Mouse (Mus musculus) limb, embryonic 13.5 days (tissue): ENCODE measurements around the gene Srl. TPM values are rescaled to one million over a fixed set of nuclear protein-coding genes. Genes with fewer than 3 reads are reported as not detected.
"Not testable (repeated sequence)": the region's sequence is repeated elsewhere in the genome, so short reads cannot be mapped to it uniquely, and the experiment has no call there.

Source experiments
- ATAC-seq: fragments of 200-750 bp; cut with Nextera tagmentation; 2 replicates; pipeline ENCODE4 v1.8.0; 2017; ENCODE audit warnings: low read depth, moderate number of reproducible peaks, moderate TSS enrichment; ENCODE audit not compliant: low FRiP score
- H3K27ac ChIP-seq: fragments of 300-500 bp; sonication (generic); 2 replicates; pipeline ENCODE4 v1.5.1; 2015; ENCODE audit warnings: inconsistent platforms, mild to moderate bottlenecking, moderate library complexity
- H3K27me3 ChIP-seq: fragments of 300-500 bp; sonication (generic); 2 replicates; pipeline ENCODE4 v1.6.1; 2015; ENCODE audit warnings: mild to moderate bottlenecking, inconsistent platforms
- H3K36me3 ChIP-seq: fragments of 300-500 bp; sonication (generic); 2 replicates; pipeline ENCODE4 v1.6.1; 2015; ENCODE audit warnings: inconsistent platforms, mild to moderate bottlenecking, moderate library complexity
- H3K4me1 ChIP-seq: fragments of 300-500 bp; sonication (generic); 2 replicates; pipeline ENCODE4 v1.6.1; 2015; ENCODE audit warnings: inconsistent platforms
- H3K4me2 ChIP-seq: fragments of 300-500 bp; sonication (generic); replicated peaks from 2 replicates; pipeline ENCODE4 v1.6.1; 2015; ENCODE audit warnings: inconsistent platforms, mild to moderate bottlenecking, moderate library complexity
- H3K4me3 ChIP-seq: fragments of 300-500 bp; sonication (generic); 2 replicates; pipeline ENCODE4 v1.5.1; 2015; ENCODE audit warnings: moderate library complexity, mild to moderate bottlenecking, inconsistent platforms
- H3K9ac ChIP-seq: fragments of 300-500 bp; sonication (generic); 2 replicates; pipeline ENCODE4 v1.6.1; 2015; ENCODE audit warnings: mild to moderate bottlenecking, inconsistent platforms
- H3K9me3 ChIP-seq: fragments of 300-500 bp; sonication (generic); 2 replicates; pipeline ENCODE4 v1.6.1; 2016; ENCODE audit warnings: inconsistent platforms
- WGBS: fragments of 180-500 bp; shearing (Covaris S2); methylation state at CpG from one replicate; pipeline ENCODE4 v1.1.7; 2015; 5-methylcytosine and 5-hydroxymethylcytosine counted together
- polyA plus RNA-seq: library from polyadenylated mRNA; unstranded; fragments of >200 nt; fragmentation: Nextera tagmentation; extraction: Ambion mirVana; gene quantifications from 2 replicates; pipeline ENCODE4 v1.2.1, GENCODE M21; 2015

Srl gene
- polyA plus RNA-seq, 1 experiment from 2014 or later = 41.8 TPM

- H3K4me2 ChIP-seq = no peak overlapping the region
- H3K9me3 ChIP-seq = no peaks in the 10 kb centered on the region
- no peak overlapping the region for H3K27ac ChIP-seq
- H3K4me1 ChIP-seq = peaks cover 7% of the 10 kb centered on the region
- H3K36me3 ChIP-seq = peaks cover 10% of the 10 kb centered on the region
- no peaks in the 10 kb centered on the region for H3K27me3 ChIP-seq
- WGBS = 88% methylated on average over 10 of the region's 10 CpGs
- no peak for ATAC-seq
- no peak overlapping the region for H3K4me3 ChIP-seq
- H3K9ac ChIP-seq = no peak overlapping the region
These were observed 63.9 kb downstream of the Srl start for GRCm38 (mm10) chr16:4477591-4478215.

GRCm38 (mm10) chr16:4474882-4475803, 66.5 kb downstream of the Srl start:
- ATAC-seq = peak; percentile 92
- Histone ChIP-seq H3K9ac (peak overlapping the region; percentile 78), H3K27me3 (no peaks in the 10 kb centered on the region), H3K9me3 (no peaks in the 10 kb centered on the region), H3K4me3 (peak overlapping the region; percentile 58), H3K36me3 (no peaks in the 10 kb centered on the region; the same call in 1 of the 2 replicates), H3K4me2 (peak overlapping the region; percentile 82), H3K27ac (peak overlapping the region; percentile 34; the same call in 1 of the 2 replicates), H3K4me1 (peaks cover 7% of the 10 kb centered on the region)
- WGBS = 16% methylated on average over 42 of the region's 42 CpGs

DNA sequence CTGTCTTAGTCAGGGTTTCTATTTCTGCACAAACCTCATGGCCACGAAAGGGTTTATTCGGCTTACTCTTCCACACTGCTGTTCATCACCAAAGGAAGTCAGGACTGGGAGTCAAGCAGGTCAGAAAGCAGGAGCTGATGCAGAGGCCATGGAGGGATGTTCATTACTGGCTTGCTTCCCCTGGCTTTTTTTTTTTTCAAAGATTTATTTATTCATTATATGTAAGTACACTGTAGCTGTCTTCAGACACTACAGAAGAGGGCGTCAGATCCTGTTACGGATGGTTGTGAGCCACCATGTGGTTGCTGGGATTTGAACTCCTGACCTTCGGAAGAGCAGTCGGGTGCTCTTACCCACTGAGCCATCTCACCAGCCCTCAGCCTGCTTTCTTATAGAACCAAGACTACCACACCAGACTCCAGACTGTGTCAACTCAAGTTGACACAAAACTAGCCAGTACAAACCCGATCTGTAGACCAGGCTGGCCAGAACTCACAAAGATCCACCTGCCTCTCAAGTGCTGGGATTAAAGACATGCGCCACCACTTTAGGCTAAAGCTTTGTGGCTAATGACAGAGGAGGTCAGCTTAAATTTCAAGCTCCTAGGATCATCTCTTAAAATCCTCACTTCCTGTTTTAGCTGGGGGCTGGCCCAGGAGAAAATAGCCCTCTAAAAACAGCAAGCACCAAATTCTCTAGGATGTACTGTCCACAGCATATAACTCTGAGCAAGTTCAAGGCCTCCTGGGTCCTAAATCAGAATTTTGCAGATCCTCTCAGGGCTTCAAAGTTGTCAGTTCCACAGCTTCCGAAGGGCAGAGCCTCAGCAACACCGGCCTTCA, 67.4 kb downstream of the Srl start:
- H3K9me3 ChIP-seq, H3K27me3 ChIP-seq, H3K36me3 ChIP-seq, H3K4me1 ChIP-seq, ATAC-seq: not testable (repeated sequence)
- H3K27ac ChIP-seq = peak overlapping the region; percentile 33; the same call in 1 of the 2 replicates
- H3K4me3 ChIP-seq = peak overlapping the region; percentile 58
- H3K4me2 ChIP-seq = peak overlapping the region; percentile 82
- peak overlapping the region; percentile 78 for H3K9ac ChIP-seq
- 70% methylated on average over 10 of the region's 10 CpGs for WGBS

DNA sequence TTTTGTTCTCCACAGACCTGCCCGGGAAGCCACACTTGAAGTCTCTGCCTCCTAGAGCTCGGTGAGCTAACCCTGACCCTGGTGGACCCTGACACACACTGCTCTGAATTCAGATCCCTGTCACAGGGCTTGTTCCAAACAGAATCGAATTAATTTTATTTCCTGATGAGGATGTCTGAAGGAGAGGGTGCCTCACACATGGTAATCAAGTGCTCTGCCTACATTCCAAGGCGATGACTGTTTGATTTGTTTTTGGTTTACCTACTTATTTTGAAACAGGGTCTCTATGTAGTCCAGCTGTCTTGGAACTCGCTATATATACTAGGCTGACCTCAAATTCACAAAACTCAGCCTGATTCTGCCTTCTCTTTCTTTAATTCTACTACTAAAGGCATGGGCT, 68.4 kb downstream of the Srl start:
- WGBS = 73% methylated on average over 5 of the region's 5 CpGs
- Histone ChIP-seq H3K36me3 (no peaks in the 10 kb centered on the region), H3K4me2 (no peak overlapping the region), H3K27ac (no peak overlapping the region), H3K27me3 (no peaks in the 10 kb centered on the region), H3K4me3 (no peak overlapping the region), H3K9ac (no peak overlapping the region), H3K9me3 (no peaks in the 10 kb centered on the region), H3K4me1 (peaks cover 7% of the 10 kb centered on the region)
- ATAC-seq = no peak

GRCm38 (mm10) chr16:4472687-4473086, 68.9 kb downstream of the Srl start:
- Histone ChIP-seq H3K36me3 (no peaks in the 10 kb centered on the region), H3K4me2 (no peak overlapping the region), H3K27me3 (no peaks in the 10 kb centered on the region), H3K9me3 (no peaks in the 10 kb centered on the region), H3K4me3 (no peak overlapping the region), H3K4me1 (peaks cover 7% of the 10 kb centered on the region), H3K27ac (no peak overlapping the region), H3K9ac (no peak overlapping the region)
- 61% methylated on average over 3 of the region's 3 CpGs for WGBS
- no peak for ATAC-seq

- Histone ChIP-seq H3K9me3 (no peaks in the 10 kb centered on the region), H3K9ac (no peak overlapping the region), H3K4me1 (peaks cover 6% of the 10 kb centered on the region), H3K36me3 (no peaks in the 10 kb centered on the region), H3K27me3 (no peaks in the 10 kb centered on the region), H3K27ac (no peak overlapping the region), H3K4me3 (no peak overlapping the region), H3K4me2 (no peak overlapping the region)
- WGBS = 66% methylated on average over 10 of the region's 10 CpGs
- ATAC-seq = no peak
These were observed 71.8 kb downstream of the Srl start for GRCm38 (mm10) chr16:4469599-4470352.

GRCm38 (mm10) chr16:4464529-4465089, 77.0 kb downstream of the Srl start:
- ATAC-seq = no peak
- no peaks in the 10 kb centered on the region for H3K27me3 ChIP-seq

DNA sequence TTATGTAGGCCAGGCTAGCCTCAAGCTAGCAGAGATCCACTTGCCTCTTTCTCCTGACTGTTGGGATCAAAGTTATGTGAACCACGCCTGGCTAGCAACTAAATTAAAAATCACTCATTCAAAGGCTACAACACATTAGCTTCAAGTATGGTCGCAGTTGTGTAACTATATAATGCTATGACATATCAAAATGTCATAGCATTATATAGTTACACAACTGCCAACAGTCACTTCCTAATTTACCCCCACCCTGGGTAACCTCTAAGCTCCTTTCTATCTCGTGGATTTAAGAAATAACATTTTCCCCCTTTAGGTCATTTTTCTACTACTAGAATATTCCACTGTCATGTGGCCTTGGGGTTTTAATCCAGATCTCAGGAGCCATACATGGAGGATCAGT, 83.7 kb downstream of the Srl start:
- Histone ChIP-seq H3K27ac (no peak overlapping the region), H3K4me3 (no peak overlapping the region), H3K9ac (no peak overlapping the region), H3K9me3 (no peaks in the 10 kb centered on the region), H3K4me1 (peaks cover 3% of the 10 kb centered on the region; the same call in 1 of the 2 replicates), H3K4me2 (no peak overlapping the region), H3K27me3 (no peaks in the 10 kb centered on the region), H3K36me3 (no peaks in the 10 kb centered on the region)
- no peak for ATAC-seq
- WGBS = 84% methylated on average over 3 of the region's 3 CpGs

More at GRCm38 (mm10) chr16:4464529-4465089, 77.0 kb downstream of the Srl start:
- Histone ChIP-seq H3K36me3 (no peaks in the 10 kb centered on the region), H3K4me1 (no peaks in the 10 kb centered on the region), H3K4me3 (no peak overlapping the region), H3K27ac (no peak overlapping the region), H3K9ac (no peak overlapping the region), H3K4me2 (no peak overlapping the region), H3K9me3 (no peaks in the 10 kb centered on the region)
- 72% methylated on average over 9 of the region's 9 CpGs for WGBS

DNA sequence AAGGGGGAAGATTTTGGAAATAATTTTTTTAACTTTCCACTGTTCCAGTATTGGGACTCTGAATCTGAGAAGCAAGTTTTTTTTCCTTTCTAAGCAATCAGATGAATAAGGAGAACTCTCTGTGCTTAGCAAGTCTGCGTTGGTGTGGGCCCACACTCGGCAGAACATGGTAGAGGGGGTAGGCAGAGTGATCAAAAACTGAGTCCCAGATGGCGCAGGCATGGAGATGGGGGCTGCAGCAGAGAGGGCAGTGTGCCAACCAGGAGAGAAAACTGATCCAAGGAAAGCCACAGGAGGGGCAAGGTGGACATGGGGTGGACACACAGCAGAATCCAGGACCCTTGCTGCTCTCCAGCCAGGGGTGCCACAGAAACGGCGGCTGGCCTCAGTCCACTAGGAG, 85.2 kb downstream of the Srl start:
- H3K27ac ChIP-seq = no peak overlapping the region
- no peak overlapping the region for H3K4me3 ChIP-seq
- H3K9me3 ChIP-seq = no peaks in the 10 kb centered on the region
- H3K4me2 ChIP-seq = no peak overlapping the region
- peaks cover 3% of the 10 kb centered on the region; the same call in 1 of the 2 replicates for H3K4me1 ChIP-seq
- no peaks in the 10 kb centered on the region for H3K27me3 ChIP-seq
- WGBS = 83% methylated on average over 5 of the region's 5 CpGs
- no peak for ATAC-seq
- H3K36me3 ChIP-seq = no peaks in the 10 kb centered on the region
- H3K9ac ChIP-seq = no peak overlapping the region

DNA sequence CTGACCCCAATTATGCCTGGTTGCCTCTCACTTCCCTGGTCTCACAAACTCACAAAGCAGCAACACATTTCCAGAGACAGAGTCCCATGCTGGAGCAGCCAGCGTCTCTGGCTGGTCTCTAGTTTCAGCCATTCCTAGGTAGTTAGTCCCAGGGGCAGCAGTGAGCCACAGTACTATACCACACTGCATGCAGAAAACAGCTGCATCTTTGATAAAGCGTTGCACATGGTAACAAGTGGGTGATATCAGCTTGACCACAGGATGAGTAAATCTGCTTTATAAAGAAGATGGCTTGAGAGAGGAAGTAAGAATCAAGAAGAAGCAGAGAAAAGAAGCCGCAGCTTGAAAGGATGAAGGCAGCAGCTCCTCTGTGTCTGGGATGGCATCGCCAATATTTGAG, 85.9 kb downstream of the Srl start:
- H3K9ac ChIP-seq = no peak overlapping the region
- no peak overlapping the region for H3K4me2 ChIP-seq

GRCm38 (mm10) chr16:4454563-4454962, 87.1 kb downstream of the Srl start:
- no peak for ATAC-seq
- Histone ChIP-seq H3K27ac (no peak overlapping the region), H3K9me3 (no peaks in the 10 kb centered on the region), H3K36me3 (no peaks in the 10 kb centered on the region), H3K4me2 (no peak overlapping the region), H3K9ac (no peak overlapping the region), H3K4me3 (no peak overlapping the region), H3K4me1 (peaks cover 3% of the 10 kb centered on the region; the same call in 1 of the 2 replicates), H3K27me3 (no peaks in the 10 kb centered on the region)
- WGBS = 85% methylated on average over 7 of the region's 7 CpGs

More for the DNA sequence above, 85.9 kb downstream of the Srl start:
- ATAC-seq = no peak
- Histone ChIP-seq H3K4me3 (no peak overlapping the region), H3K27ac (no peak overlapping the region), H3K27me3 (no peaks in the 10 kb centered on the region), H3K4me1 (peaks cover 3% of the 10 kb centered on the region; the same call in 1 of the 2 replicates), H3K9me3 (no peaks in the 10 kb centered on the region), H3K36me3 (no peaks in the 10 kb centered on the region)
- WGBS = 72% methylated on average over 4 of the region's 4 CpGs
